Mouse (Mus musculus) liver, embryonic 12.5 days (tissue): ENCODE results near the gene Map3k20. TPM values are rescaled to one million over a fixed set of nuclear protein-coding genes. Genes with fewer than 3 reads are reported as not detected.

Experiments used
- ATAC-seq: fragments of 200-750 bp; cut with Nextera tagmentation; 2 replicates; pipeline ENCODE4 v1.8.0; 2017; ENCODE audit warnings: moderate number of reproducible peaks, mild to moderate bottlenecking, moderate library complexity
- H3K27ac ChIP-seq: fragments of 300-500 bp; sonication (generic); 2 replicates; pipeline ENCODE4 v1.5.1; 2016; ENCODE audit warnings: mild to moderate bottlenecking
- H3K27me3 ChIP-seq: fragments of 300-500 bp; sonication (generic); replicated peaks from 2 replicates; pipeline ENCODE4 v1.6.1; 2016; ENCODE audit warnings: mild to moderate bottlenecking, moderate library complexity
- H3K36me3 ChIP-seq: fragments of 300-500 bp; sonication (generic); 2 replicates; pipeline ENCODE4 v1.6.1; 2016; ENCODE audit warnings: mild to moderate bottlenecking, moderate library complexity
- H3K4me1 ChIP-seq: fragments of 300-500 bp; sonication (generic); 2 replicates; pipeline ENCODE4 v1.6.1; 2016
- H3K4me2 ChIP-seq: fragments of 300-500 bp; sonication (generic); 2 replicates; pipeline ENCODE4 v1.6.1; 2016; ENCODE audit warnings: mild to moderate bottlenecking, moderate library complexity
- H3K4me3 ChIP-seq: fragments of 300-500 bp; sonication (generic); 2 replicates; pipeline ENCODE4 v1.5.1; 2016; ENCODE audit warnings: mild to moderate bottlenecking, moderate library complexity
- H3K9ac ChIP-seq: fragments of 300-500 bp; sonication (generic); 2 replicates; pipeline ENCODE4 v1.6.1; 2016; ENCODE audit warnings: mild to moderate bottlenecking, moderate library complexity
- H3K9me3 ChIP-seq: fragments of 300-500 bp; sonication (generic); replicated peaks from 2 replicates; pipeline ENCODE4 v1.6.1; 2016; ENCODE audit warnings: mild to moderate bottlenecking, moderate library complexity
- WGBS: fragments of 180-500 bp; shearing (Covaris S2); methylation state at CpG from one replicate; pipeline ENCODE4 v1.1.7; 2016; ENCODE audit not compliant: insufficient replicate concordance; 5-methylcytosine and 5-hydroxymethylcytosine counted together
- polyA plus RNA-seq: library from polyadenylated mRNA; unstranded; fragments of >200 nt; fragmentation: Nextera tagmentation; extraction: Ambion mirVana; gene quantifications from 2 replicates; pipeline ENCODE4 v1.2.1, GENCODE M21; 2016

Map3k20 gene
- 9.0 and 9.4 TPM in 2 replicates for polyA plus RNA-seq

DNA sequence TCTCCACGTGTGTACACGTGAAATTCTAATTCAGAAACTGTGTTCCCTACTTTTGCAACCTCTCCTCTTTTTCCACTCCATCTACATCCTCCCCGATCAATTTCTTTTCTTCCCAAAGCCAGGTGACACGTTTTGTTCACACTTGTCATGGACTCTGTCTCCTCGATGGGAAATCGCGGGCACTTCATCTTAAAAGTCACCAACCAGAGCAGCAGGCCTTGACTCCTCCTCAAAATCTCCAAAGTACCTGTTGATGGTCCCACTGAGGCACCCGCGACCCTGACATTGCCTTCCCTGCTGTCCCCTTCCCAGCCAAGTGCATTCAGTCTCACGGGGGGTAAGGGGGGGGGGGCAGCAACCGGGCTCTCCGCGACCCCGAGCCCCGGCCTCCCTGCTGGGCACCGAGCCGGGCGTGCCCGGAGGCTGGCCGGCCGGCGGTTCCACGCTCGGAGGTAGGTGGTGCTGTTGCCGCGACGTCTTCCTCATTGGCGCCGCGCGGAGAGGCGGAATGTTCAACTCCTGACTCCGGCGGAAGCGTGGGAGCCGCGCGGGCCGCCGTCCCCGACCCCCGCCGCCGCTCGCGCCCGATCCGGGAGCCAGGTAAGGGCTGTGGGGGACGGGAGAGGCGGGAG is at the start of gene Map3k20:
Gene Map3k20 (plus strand): TSS at position 382 of the 632 bp plus-strand sequence.
- no peaks in the 10 kb centered on the region; the same call in 1 of the 2 replicates for H3K27me3 ChIP-seq
- 2% methylated on average over 30 of the region's 50 CpGs for WGBS
- H3K27ac ChIP-seq = peak within 1 kb of the TSS; percentile 61
- H3K36me3 ChIP-seq = no peaks in the 10 kb centered on the region
- H3K9ac ChIP-seq = peak within 1 kb of the TSS; percentile 95
- H3K9me3 ChIP-seq = no peaks in the 10 kb centered on the region
- H3K4me1 ChIP-seq = peaks cover 22% of the 10 kb centered on the region
- ATAC-seq = peak; percentile 82
- H3K4me3 ChIP-seq = peak within 1 kb of the TSS; percentile 92
- peak within 1 kb of the TSS; percentile 89 for H3K4me2 ChIP-seq

- H3K27me3 ChIP-seq = 0 out of 2 replicates have a peak, but pooled peaks cover 5% of the 10 kb centered on the region
- 0 out of 2 replicates have a peak, but pooled peaks cover 4% of the 10 kb centered on the region for H3K4me1 ChIP-seq
- no peaks in the 10 kb centered on the region for H3K36me3 ChIP-seq
- no peak overlapping the region for H3K9ac ChIP-seq
- no peaks in the 10 kb centered on the region for H3K9me3 ChIP-seq
- H3K4me2 ChIP-seq = no peak overlapping the region
- no peak overlapping the region for H3K4me3 ChIP-seq
- 80% methylated on average over 2 of the region's 2 CpGs for WGBS
- H3K27ac ChIP-seq = no peak overlapping the region
- no peak for ATAC-seq
Observed at GRCm38 (mm10) chr2:72238421-72238820, 47.0 kb upstream of the Map3k20 start.

GRCm38 (mm10) chr2:72238925-72239324 is 46.5 kb upstream of the Map3k20 start:
- Histone ChIP-seq H3K27me3 (0 out of 2 replicates have a peak, but pooled peaks cover 2% of the 10 kb centered on the region), H3K4me1 (0 out of 2 replicates have a peak, but pooled peaks cover 4% of the 10 kb centered on the region), H3K36me3 (no peaks in the 10 kb centered on the region), H3K27ac (no peak overlapping the region), H3K9me3 (no peaks in the 10 kb centered on the region), H3K4me3 (no peak overlapping the region), H3K9ac (no peak overlapping the region), H3K4me2 (no peak overlapping the region)
- 77% methylated on average over 11 of the region's 11 CpGs for WGBS
- no peak for ATAC-seq

DNA sequence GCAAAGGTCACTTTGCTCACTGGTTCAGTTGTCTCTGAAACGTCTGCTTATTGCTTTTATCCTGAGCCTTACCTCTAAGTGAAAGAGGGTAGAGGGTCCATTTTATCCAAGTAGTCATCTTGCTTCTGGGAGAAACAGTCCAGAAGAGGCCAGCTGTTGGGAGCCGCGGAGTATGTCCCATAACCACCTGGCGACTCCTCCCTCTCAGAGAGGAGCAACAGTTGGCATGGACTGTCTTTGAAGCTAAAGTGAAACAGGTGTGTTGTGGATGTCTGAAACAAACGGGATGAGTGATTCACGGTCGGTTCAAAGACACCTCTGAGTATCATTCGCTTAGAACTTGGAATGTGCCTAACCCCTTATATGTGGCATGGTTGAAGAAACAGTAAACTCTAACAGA is 46.0 kb upstream of the Map3k20 start:
- H3K9me3 ChIP-seq = no peaks in the 10 kb centered on the region
- no peak overlapping the region for H3K27ac ChIP-seq
- no peaks in the 10 kb centered on the region for H3K27me3 ChIP-seq
- H3K9ac ChIP-seq = no peak overlapping the region
- no peak for ATAC-seq
- H3K4me1 ChIP-seq = 0 out of 2 replicates have a peak, but pooled peaks cover 4% of the 10 kb centered on the region
- H3K4me2 ChIP-seq = no peak overlapping the region
- WGBS = 70% methylated on average over 8 of the region's 8 CpGs
- no peaks in the 10 kb centered on the region for H3K36me3 ChIP-seq
- no peak overlapping the region for H3K4me3 ChIP-seq

GRCm38 (mm10) chr2:72239993-72240392 is 45.4 kb upstream of the Map3k20 start:
- no peak overlapping the region for H3K9ac ChIP-seq
- H3K4me2 ChIP-seq = no peak overlapping the region
- 0 out of 2 replicates have a peak, but pooled peaks cover 4% of the 10 kb centered on the region for H3K4me1 ChIP-seq
- no peaks in the 10 kb centered on the region for H3K27me3 ChIP-seq
- ATAC-seq = no peak
- H3K4me3 ChIP-seq = no peak overlapping the region
- no peaks in the 10 kb centered on the region for H3K36me3 ChIP-seq
- H3K27ac ChIP-seq = no peak overlapping the region
- no peaks in the 10 kb centered on the region for H3K9me3 ChIP-seq
- WGBS = 70% methylated on average over 7 of the region's 7 CpGs

DNA sequence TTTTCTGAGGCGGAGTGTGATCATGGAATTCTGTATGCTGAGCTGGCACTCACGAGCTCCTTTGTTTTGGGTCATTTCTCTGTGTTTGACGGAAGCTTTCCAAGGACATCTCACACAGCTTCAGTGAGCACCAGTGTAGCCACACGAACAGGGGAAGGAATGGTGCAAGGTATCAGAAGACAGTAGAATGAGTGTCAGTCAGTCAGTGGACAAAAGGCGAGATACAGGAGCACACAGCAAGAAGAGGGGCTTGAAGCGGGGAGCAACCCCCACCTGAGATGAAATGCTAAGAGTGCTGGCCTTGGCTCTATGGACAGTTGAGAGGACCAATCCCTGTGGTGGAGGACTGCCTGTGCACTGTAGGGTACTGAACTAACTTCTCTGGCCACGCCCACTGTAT is 44.7 kb upstream of the Map3k20 start:
- Histone ChIP-seq H3K4me1 (0 out of 2 replicates have a peak, but pooled peaks cover 4% of the 10 kb centered on the region), H3K36me3 (no peaks in the 10 kb centered on the region), H3K9me3 (no peaks in the 10 kb centered on the region), H3K4me2 (no peak overlapping the region), H3K4me3 (no peak overlapping the region), H3K27me3 (no peaks in the 10 kb centered on the region), H3K27ac (no peak overlapping the region), H3K9ac (no peak overlapping the region)
- no peak for ATAC-seq
- 71% methylated on average over 7 of the region's 7 CpGs for WGBS

GRCm38 (mm10) chr2:72241714-72242472 is 43.5 kb upstream of the Map3k20 start:
- no peaks in the 10 kb centered on the region for H3K36me3 ChIP-seq
- no peaks in the 10 kb centered on the region for H3K27me3 ChIP-seq
- H3K9ac ChIP-seq = no peak overlapping the region
- no peak for ATAC-seq
- no peak overlapping the region for H3K27ac ChIP-seq
- H3K4me3 ChIP-seq = peak overlapping the region; percentile 28
- no peaks in the 10 kb centered on the region for H3K9me3 ChIP-seq
- 59% methylated on average over 14 of the region's 14 CpGs for WGBS
- 0 out of 2 replicates have a peak, but pooled peaks cover 4% of the 10 kb centered on the region for H3K4me1 ChIP-seq
- H3K4me2 ChIP-seq = peak overlapping the region; percentile 54

- no peak overlapping the region for H3K4me2 ChIP-seq
- H3K4me3 ChIP-seq = no peak overlapping the region
- 70% methylated on average over 12 of the region's 12 CpGs for WGBS
- no peaks in the 10 kb centered on the region for H3K27me3 ChIP-seq
- no peak for ATAC-seq
- no peak overlapping the region for H3K27ac ChIP-seq
- no peaks in the 10 kb centered on the region for H3K36me3 ChIP-seq
- H3K9me3 ChIP-seq = no peaks in the 10 kb centered on the region
- H3K9ac ChIP-seq = no peak overlapping the region
- H3K4me1 ChIP-seq = 0 out of 2 replicates have a peak, but pooled peaks cover 4% of the 10 kb centered on the region
Observed at GRCm38 (mm10) chr2:72242910-72243675, 42.3 kb upstream of the Map3k20 start.

DNA sequence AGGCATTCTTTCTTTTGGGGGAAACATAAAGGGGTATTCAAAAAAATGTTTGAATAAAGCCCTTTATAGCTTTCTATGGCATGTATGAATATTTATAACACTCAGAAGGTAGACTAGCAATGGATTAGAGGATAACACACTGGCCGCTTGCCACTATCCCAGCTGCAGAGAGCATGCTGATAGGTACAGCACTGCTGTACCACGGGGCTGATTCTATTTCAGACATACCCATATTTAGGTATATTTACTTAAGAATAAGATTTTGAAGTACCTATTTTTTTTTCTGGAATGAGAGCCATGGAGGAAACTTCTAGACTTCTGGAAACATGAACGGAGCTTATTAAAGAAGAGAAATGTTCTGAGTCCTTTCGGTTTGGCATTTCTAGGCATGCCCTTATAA is 39.8 kb upstream of the Map3k20 start:
- H3K36me3 ChIP-seq = no peaks in the 10 kb centered on the region
- no peak overlapping the region for H3K9ac ChIP-seq
- ATAC-seq = no peak
- H3K27ac ChIP-seq = no peak overlapping the region
- H3K27me3 ChIP-seq = no peaks in the 10 kb centered on the region
- WGBS = 69% methylated on average over 4 of the region's 4 CpGs
- no peaks in the 10 kb centered on the region for H3K9me3 ChIP-seq
- H3K4me1 ChIP-seq = 0 out of 2 replicates have a peak, but pooled peaks cover 4% of the 10 kb centered on the region
- H3K4me2 ChIP-seq = no peak overlapping the region
- H3K4me3 ChIP-seq = no peak overlapping the region

GRCm38 (mm10) chr2:72246376-72246775 is 39.1 kb upstream of the Map3k20 start:
- Histone ChIP-seq H3K9me3 (no peaks in the 10 kb centered on the region), H3K4me2 (no peak overlapping the region), H3K27ac (no peak overlapping the region), H3K27me3 (no peaks in the 10 kb centered on the region), H3K4me3 (no peak overlapping the region), H3K9ac (no peak overlapping the region), H3K36me3 (no peaks in the 10 kb centered on the region), H3K4me1 (0 out of 2 replicates have a peak, but pooled peaks cover 4% of the 10 kb centered on the region)
- 66% methylated on average over 11 of the region's 11 CpGs for WGBS
- no peak for ATAC-seq

GRCm38 (mm10) chr2:72247819-72248218 is 37.6 kb upstream of the Map3k20 start:
- no peaks in the 10 kb centered on the region for H3K27me3 ChIP-seq
- H3K4me3 ChIP-seq = no peak overlapping the region
- H3K4me1 ChIP-seq = no peaks in the 10 kb centered on the region
- no peaks in the 10 kb centered on the region for H3K36me3 ChIP-seq
- H3K4me2 ChIP-seq = no peak overlapping the region
- H3K9ac ChIP-seq = no peak overlapping the region
- WGBS = 79% methylated on average over 6 of the region's 6 CpGs
- no peaks in the 10 kb centered on the region for H3K9me3 ChIP-seq
- H3K27ac ChIP-seq = no peak overlapping the region
- no peak for ATAC-seq
